Mouse (Mus musculus): ENCODE measurements around the gene Pik3r1.

The Pik3r1 gene

GRCm38 (mm10) chr13:101739732-101740381 lies 28.2 kb downstream of the Pik3r1 start:
- no peak for DNase-seq (ENCODE audit: low spot score in 2 of 2)

DNA sequence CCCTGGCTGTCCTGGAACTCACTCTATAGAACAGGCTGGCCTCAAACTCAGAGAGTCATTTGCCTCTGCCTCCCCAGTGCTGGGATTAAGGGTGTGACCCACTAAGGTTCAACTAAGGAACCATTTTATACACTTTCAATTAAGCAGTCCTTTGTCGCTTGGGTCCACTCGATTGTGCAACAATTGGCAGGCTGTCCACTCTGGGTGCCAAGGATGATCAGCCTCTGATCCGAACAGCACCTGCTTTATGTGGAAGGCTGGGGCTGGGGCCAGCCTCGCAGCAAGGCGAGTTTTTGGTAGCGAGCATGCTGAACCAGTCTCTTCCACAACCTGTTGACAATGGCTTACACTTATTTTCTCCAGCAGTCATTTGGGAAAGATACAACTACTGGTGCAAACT lies 29.2 kb downstream of the Pik3r1 start:
- no peak for DNase-seq (ENCODE audit: low spot score in 2 of 2)

GRCm38 (mm10) chr13:101736521-101737387 lies 31.3 kb downstream of the Pik3r1 start:
- no peak for DNase-seq (ENCODE audit: low spot score in 2 of 2)

DNA sequence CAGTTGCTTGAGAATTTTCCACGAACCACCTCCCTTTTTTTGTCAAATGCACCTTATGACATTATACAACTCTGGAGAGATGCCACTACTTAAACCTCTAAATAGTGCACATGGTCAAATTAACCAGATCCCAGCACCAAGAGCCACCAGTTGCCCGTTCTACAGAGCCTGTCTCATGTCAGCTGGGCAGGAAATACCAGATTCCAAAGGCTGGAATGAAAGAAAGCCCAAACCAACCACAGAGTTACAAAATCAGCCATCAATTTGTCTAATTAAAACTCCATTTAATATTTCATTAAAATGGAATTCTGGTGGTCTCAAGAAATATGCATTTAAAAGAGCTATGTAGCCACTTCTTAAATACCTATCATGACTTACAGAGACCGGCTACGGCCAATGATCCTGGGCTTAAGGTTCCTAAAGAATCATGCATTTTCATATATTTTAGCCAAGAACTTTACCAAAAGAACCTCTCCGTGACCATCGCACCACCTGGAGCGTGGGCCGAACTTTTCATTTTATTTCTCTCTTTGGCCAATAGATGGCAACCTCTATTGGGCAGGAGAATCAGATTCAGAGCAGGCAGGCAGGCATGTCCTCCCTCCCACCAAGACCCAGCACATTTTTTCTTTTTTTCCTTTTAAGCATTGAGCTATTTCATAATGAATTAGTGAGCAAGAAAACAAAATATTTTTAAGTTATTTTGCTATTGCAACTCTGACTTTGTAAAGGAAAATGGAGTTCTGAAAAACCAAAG lies 32.5 kb downstream of the Pik3r1 start:
- no peak for DNase-seq (ENCODE audit: low spot score in 2 of 2)

DNA sequence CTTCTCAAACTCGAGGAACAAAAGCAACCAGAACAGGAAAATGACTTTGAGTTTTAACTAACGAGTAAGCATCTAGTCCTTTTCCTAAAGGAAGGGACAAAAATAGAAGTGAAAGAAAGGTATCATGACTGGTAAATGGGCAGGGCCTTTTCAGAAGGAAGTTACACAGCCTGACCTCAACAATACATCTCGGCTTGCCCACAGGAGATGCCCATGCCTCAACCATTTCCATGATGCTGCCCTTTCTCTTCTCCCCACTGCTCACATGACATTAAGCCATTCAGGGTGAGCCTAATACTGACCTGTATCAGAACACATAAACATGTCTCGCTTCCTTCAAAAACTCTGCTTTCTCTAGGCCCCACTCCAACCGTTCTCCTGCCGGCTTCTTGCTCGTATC lies 33.8 kb downstream of the Pik3r1 start:
- DNase-seq (ENCODE audit: low spot score in 2 of 2) = no peak

- no peak for DNase-seq (ENCODE audit: low spot score in 2 of 2)
Measured at GRCm38 (mm10) chr13:101732675-101733074, 35.3 kb downstream of the Pik3r1 start.

- no peak for DNase-seq (ENCODE audit: low spot score in 2 of 2)
Measured at GRCm38 (mm10) chr13:101731777-101732176, 36.2 kb downstream of the Pik3r1 start.

- DNase-seq (ENCODE audit: low spot score in 2 of 2) = no peak
Measured at GRCm38 (mm10) chr13:101730351-101730750, 37.7 kb downstream of the Pik3r1 start.

- DNase-seq (ENCODE audit: low spot score in 2 of 2) = no peak
Measured at GRCm38 (mm10) chr13:101729248-101730055, 38.6 kb downstream of the Pik3r1 start.

- peak in 1 of 2 experiments; percentile 20 for DNase-seq (ENCODE audit: low spot score in 2 of 2)
Measured at GRCm38 (mm10) chr13:101728816-101729215, 39.2 kb downstream of the Pik3r1 start.

GRCm38 (mm10) chr13:101728300-101728699 lies 39.7 kb downstream of the Pik3r1 start:
- no peak for DNase-seq (ENCODE audit: low spot score in 2 of 2)

DNA sequence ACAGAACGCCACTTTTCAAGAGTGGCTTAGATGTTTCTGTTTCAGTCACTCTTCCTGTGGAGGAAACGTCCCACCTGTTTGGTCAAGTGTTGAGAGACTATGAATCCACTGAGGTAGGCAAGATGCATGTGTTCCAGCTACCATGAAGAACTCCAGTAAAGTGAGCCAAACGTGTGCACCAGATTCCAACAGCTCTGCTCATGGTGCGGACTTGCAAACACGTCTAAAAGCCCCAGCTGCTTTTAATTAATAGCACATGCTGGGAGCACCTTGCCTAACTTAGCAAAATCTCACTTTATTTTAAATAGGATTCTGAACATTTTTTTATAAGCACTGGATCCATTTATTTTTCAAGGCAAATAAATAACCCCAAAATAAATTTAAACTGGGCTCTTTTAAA lies 40.2 kb downstream of the Pik3r1 start:
- no peak for DNase-seq (ENCODE audit: low spot score in 2 of 2)

GRCm38 (mm10) chr13:101726922-101727321 lies 41.1 kb downstream of the Pik3r1 start:
- DNase-seq (ENCODE audit: low spot score in 2 of 2) = no peak

DNA sequence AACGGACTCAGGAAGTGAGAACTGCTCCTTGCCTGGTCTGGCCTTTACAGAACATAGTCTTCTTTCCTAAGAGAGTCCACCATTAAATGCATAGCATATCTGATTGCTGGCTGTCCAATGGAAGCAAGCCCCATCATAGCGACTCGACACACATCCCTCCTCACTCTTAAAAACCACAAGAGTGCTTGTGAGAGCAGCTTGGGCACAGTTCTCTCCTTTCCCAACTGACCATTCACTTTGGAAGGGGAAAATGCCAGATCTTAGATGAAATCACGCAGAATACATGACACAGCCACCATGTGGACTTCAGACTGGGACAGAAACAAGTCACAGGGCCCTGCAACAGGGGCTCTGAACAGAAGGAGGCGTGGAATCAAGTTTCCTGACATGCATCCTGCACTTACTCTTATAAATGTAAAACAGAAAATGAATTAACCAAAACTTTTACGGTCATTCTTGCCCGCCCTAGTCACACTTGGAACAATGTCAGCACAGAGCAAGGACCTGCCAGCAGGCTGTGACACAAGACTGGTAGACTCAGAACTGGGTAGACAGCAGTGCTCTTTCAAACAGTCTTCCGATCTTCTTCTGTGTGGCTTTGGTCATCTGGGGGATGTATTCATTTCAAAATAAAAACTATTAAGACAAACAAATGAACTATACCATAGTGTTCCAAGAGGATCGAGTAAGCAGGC lies 46.0 kb downstream of the Pik3r1 start:
- DNase-seq (ENCODE audit: low spot score in 2 of 2) = no peak

DNA sequence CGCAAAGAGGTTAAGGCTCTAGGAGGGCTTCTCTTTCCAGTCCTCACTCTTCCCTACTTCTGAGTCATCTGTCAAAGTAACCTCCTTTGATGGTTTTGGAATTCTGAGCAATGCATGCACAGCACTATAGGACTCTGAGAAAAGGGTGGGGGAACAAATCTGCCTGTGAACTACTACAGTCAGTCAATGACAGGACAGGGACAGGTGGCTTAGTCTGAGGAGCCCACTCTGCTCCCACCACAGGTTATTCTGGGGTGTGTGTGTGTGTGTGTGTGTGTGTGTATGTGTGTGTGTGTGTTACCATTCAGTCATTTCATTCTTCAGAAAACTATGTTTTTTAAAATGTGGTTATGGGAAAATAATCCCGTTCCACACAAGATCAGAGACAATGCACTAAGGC lies 46.9 kb downstream of the Pik3r1 start:
- no peak for DNase-seq (ENCODE audit: low spot score in 2 of 2)

DNA sequence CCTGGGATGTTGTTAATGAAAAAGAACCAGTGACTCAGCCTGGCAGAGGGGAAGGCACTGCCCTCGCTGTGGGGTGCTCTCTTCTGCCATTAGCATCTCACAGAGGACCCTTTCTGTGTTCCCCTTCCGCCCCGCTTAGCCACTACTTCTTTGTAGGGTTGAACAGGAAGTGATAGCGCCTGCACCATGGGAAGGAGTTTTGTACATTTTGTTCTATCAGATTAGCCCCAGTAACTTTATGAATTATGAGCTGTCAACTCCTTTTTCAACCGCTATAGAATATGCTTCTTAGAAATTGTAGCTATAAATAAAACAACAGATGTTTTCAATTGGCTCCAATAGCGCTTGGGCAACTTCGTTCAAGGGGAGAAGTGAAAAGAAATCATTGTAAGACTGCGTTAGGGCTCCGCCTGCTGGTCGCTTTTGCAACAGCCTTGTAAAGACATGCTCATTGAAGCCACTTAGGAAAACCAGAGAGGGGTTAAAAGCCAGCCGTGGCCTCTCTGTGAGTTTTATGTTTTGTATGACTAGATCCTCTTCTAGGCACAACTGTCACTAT lies 48.6 kb downstream of the Pik3r1 start:
- DNase-seq (ENCODE audit: low spot score in 2 of 2) = peak; percentile 76 to 80

- DNase-seq (ENCODE audit: low spot score in 2 of 2) = no peak
Measured at GRCm38 (mm10) chr13:101718744-101719143, 49.3 kb downstream of the Pik3r1 start.

DNA sequence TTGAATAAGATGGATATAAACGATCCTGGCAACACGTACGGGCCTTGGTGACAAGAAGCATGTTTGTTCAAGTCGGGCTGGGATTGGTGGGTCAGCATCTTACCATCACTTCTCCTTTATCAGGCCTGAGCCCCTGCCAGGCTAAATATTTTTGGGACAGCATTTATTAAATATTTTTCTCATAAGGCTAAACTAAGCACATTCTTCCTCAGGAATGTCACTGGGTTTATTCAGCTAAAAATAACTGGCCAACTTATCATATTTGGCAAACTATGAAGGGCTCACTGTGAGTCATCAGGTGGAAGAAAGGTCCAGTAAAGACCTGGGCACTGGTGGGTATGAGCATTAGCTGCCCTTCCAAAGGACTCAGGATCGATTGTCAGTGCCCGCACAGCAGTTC lies 50.2 kb downstream of the Pik3r1 start:
- no peak for DNase-seq (ENCODE audit: low spot score in 2 of 2)

GRCm38 (mm10) chr13:101713429-101714088 lies 54.5 kb downstream of the Pik3r1 start:
- DNase-seq (ENCODE audit: low spot score in 2 of 2) = no peak
